Mouse (Mus musculus) lung, postnatal 0 days (tissue): ENCODE results near the gene Bcl2.

ENCODE experiments used
- CTCF ChIP-seq: IDR thresholded peaks from 2 replicates; pipeline ENCODE4 v1.5.1; 2016; ENCODE audit warnings: antibody characterized with exemption, mild to moderate bottlenecking
- EP300 ChIP-seq: IDR thresholded peaks from 2 replicates; pipeline ENCODE4 v1.6.1; 2016; ENCODE audit warnings: antibody characterized with exemption, mild to moderate bottlenecking, control low read depth

GRCm38 (mm10) chr1:106644566-106644965 lies 69.5 kb downstream of the Bcl2 start:
- TF ChIP-seq CTCF = no peak
- TF ChIP-seq EP300 = no peak
